Mouse (Mus musculus) thymus, postnatal 14 days (tissue): ENCODE data around the gene Cep170b.

Source experiments
- DNase-seq: peaks from one replicate; pipeline ENCODE4 v3.0.0; 2021

Gene Cep170b

GRCm38 (mm10) chr12:112764991-112765390 is 44.7 kb downstream of the Cep170b start:
- DNase-seq = no peak

- no peak for DNase-seq
Measured at GRCm38 (mm10) chr12:112766586-112766985, 46.3 kb downstream of the Cep170b start.

GRCm38 (mm10) chr12:112767036-112767890 is 47.0 kb downstream of the Cep170b start:
- no peak for DNase-seq

- no peak for DNase-seq
Measured at GRCm38 (mm10) chr12:112768166-112768565, 47.9 kb downstream of the Cep170b start.

- DNase-seq = no peak
Measured at GRCm38 (mm10) chr12:112769031-112769430, 48.8 kb downstream of the Cep170b start.

GRCm38 (mm10) chr12:112769751-112770150 is 49.5 kb downstream of the Cep170b start:
- DNase-seq = no peak

GRCm38 (mm10) chr12:112770396-112770795 is 50.1 kb downstream of the Cep170b start:
- DNase-seq = no peak

- DNase-seq = no peak
Measured at GRCm38 (mm10) chr12:112772306-112772705, 52.1 kb downstream of the Cep170b start.

- no peak for DNase-seq
Measured at GRCm38 (mm10) chr12:112773366-112773765, 53.1 kb downstream of the Cep170b start.

GRCm38 (mm10) chr12:112774026-112774425 is 53.8 kb downstream of the Cep170b start:
- DNase-seq = no peak

GRCm38 (mm10) chr12:112774481-112774880 is 54.2 kb downstream of the Cep170b start:
- no peak for DNase-seq

- DNase-seq = no peak
Measured at GRCm38 (mm10) chr12:112791026-112791425, 70.8 kb downstream of the Cep170b start.

GRCm38 (mm10) chr12:112793601-112794355 is 73.5 kb downstream of the Cep170b start:
- no peak for DNase-seq

- DNase-seq = no peak
Measured at GRCm38 (mm10) chr12:112794356-112794816, 74.1 kb downstream of the Cep170b start.

- DNase-seq = no peak
Measured at GRCm38 (mm10) chr12:112794998-112795397, 74.7 kb downstream of the Cep170b start.

- no peak for DNase-seq
Measured at GRCm38 (mm10) chr12:112795466-112796104, 75.3 kb downstream of the Cep170b start.
